Mouse (Mus musculus): ENCODE data around the gene Actr3b.

DNA sequence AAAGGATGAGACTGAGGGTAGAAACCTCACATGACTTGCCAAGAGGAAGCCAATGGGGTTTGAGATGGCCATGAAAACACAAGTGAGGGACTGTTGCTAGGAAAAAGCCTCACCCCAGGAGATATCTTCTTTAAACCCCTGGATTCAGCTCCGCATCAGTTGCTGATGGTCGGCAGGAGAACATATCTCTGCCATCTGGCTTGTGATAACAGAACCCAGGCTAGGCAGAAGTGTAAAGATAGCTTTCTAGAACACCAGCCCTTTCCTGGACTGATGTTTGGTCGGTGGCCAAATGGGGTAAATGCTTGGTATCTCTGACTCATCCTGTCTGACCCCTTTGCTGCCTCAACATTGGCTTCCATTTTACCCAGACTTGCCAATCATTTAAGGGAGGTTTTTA is 106.4 kb downstream of the Actr3b start:
- TF ChIP-seq CTCF (IDR thresholded peaks at IDR 0.05; ENCODE audit: control insufficient read depth, insufficient read depth, low read length) (no peak), POLR2A (IDR thresholded peaks at IDR 0.05; ENCODE audit: borderline replicate concordance, control insufficient read depth, low read depth, low read length) (no peak)
